Mouse (Mus musculus) erythroblast, embryonic 14.5 days (primary cell): ENCODE data around the gene Klk6.

Source experiments
- GATA1 ChIP-seq: IDR thresholded peaks from 2 replicates; pipeline ENCODE4 v1.6.1; 2012; ENCODE audit warnings: low read length, inconsistent platforms, mixed read lengths
- TAL1 ChIP-seq: IDR thresholded peaks from 3 replicates; pipeline ENCODE4 v1.6.1; 2012; ENCODE audit warnings: low read length, inconsistent platforms, mixed read lengths

DNA sequence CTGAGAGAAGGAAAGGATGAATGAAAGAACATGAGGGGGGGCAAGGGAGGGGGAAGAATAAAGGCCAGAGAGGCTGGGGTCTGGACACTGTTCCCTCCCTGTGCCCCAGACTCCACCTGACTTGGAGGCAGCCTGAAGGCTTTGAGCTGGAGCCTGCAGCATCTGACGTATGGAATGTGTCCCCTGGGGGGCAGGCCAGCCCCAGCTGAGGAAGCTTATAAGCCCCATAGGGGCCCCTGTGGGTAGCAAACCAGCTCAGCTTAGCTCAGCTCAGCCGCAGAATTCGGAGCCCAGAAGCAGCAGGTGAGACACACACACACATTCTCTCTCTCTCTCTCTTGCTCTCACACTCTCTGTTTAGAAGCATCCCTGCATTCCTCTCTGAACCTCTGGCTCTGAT is 56.6 kb downstream of the Klk6 start, which contains the start of gene Klk4:
- no peak for TF ChIP-seq GATA1
- TF ChIP-seq TAL1: no peak
